Mouse (Mus musculus) hindbrain, embryonic 15.5 days (tissue): ENCODE data around the gene Slc7a5. TPM values are rescaled to one million over a fixed set of nuclear protein-coding genes. Genes with fewer than 3 reads are reported as not detected.

Experiments
- ATAC-seq: fragments of 200-750 bp; cut with Nextera tagmentation; 2 replicates; pipeline ENCODE4 v1.8.0; 2017; ENCODE audit warnings: low read depth, moderate number of reproducible peaks, moderate TSS enrichment; ENCODE audit not compliant: low FRiP score
- H3K27ac ChIP-seq: fragments of 300-500 bp; sonication (generic); replicated peaks from 2 replicates; pipeline ENCODE4 v1.5.1; 2015; ENCODE audit warnings: mild to moderate bottlenecking, inconsistent platforms
- H3K27me3 ChIP-seq: fragments of 300-500 bp; sonication (generic); 2 replicates; pipeline ENCODE4 v1.6.1; 2015; ENCODE audit warnings: control low read depth, inconsistent platforms
- H3K36me3 ChIP-seq: fragments of 300-500 bp; sonication (generic); 2 replicates; pipeline ENCODE4 v1.6.1; 2015; ENCODE audit warnings: control low read depth, inconsistent platforms
- H3K4me1 ChIP-seq: fragments of 300-500 bp; sonication (generic); replicated peaks from 2 replicates; pipeline ENCODE4 v1.6.1; 2015; ENCODE audit warnings: control low read depth, inconsistent platforms
- H3K4me2 ChIP-seq: fragments of 300-500 bp; sonication (generic); 2 replicates; pipeline ENCODE4 v1.6.1; 2015; ENCODE audit warnings: moderate library complexity, mild to moderate bottlenecking, inconsistent platforms
- H3K4me3 ChIP-seq: fragments of 300-500 bp; sonication (generic); 2 replicates; pipeline ENCODE4 v1.5.1; 2015; ENCODE audit warnings: mild to moderate bottlenecking, inconsistent platforms
- H3K9ac ChIP-seq: fragments of 300-500 bp; sonication (generic); 2 replicates; pipeline ENCODE4 v1.6.1; 2015; ENCODE audit warnings: inconsistent platforms
- H3K9me3 ChIP-seq: fragments of 300-500 bp; sonication (generic); 2 replicates; pipeline ENCODE4 v1.6.1; 2016; ENCODE audit warnings: control low read depth, inconsistent platforms
- WGBS: fragments of 180-500 bp; shearing (Covaris S2); methylation state at CpG from one replicate; pipeline ENCODE4 v1.1.7; 2015; 5-methylcytosine and 5-hydroxymethylcytosine counted together
- polyA plus RNA-seq: library from polyadenylated mRNA; unstranded; fragments of >200 nt; fragmentation: Nextera tagmentation; extraction: Ambion mirVana; gene quantifications from 2 replicates; pipeline ENCODE4 v1.2.1, GENCODE M21; 2015

Slc7a5 gene
- polyA plus RNA-seq = 52.9 and 59.2 TPM in 2 replicates

DNA sequence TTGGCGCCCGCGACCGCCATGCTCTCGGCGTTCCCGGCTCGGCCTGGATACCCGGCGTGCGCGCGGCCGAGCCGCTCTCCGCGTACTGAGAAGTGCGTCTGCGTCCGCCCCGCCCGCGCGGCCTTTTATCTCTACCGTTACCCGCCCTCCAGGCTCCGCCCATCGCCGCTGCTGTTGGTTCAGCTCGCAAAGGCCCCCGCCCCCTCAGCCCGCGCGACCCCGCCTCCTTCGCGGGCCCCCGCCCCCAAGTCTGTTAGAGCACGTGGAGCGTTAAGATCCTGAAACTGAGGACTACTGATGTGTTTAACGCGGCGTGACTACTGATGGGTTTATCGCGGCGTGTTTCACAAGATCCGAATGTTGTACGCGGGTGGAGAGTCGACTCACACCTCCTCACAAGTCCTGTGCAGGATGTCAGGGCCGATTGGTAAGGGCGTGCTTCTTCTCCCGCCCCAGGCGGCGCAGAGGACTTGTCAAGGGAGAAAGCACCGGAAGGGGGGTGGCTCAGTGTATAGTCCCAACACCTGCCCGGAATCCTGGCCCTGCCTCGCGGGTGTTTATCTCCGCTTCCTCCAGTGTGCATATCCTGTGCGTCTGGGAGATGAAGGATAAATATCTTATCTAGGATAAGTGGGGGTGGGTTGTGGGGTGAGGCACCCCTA lies at the start of gene Slc7a5:
Slc7a5 (minus strand) TSS at position 108 of the 662 bp plus-strand sequence.
- WGBS = under 1% methylated on average over 48 of the region's 61 CpGs
- Histone ChIP-seq H3K36me3 (no peaks in the 10 kb centered on the region), H3K27me3 (no peaks in the 10 kb centered on the region; the same call in 1 of the 2 replicates), H3K4me2 (peak within 1 kb of the TSS; percentile 99), H3K9me3 (no peaks in the 10 kb centered on the region), H3K27ac (peak within 1 kb of the TSS; percentile 79), H3K4me1 (peaks cover 35% of the 10 kb centered on the region), H3K9ac (peak within 1 kb of the TSS; percentile 74), H3K4me3 (peak within 1 kb of the TSS; percentile 75)
- ATAC-seq = peak; percentile 94

GRCm38 (mm10) chr8:121955825-121956500 lies 48.5 kb upstream of the Slc7a5 start:
- no peak overlapping the region for H3K4me3 ChIP-seq
- H3K36me3 ChIP-seq = no peaks in the 10 kb centered on the region
- peaks cover 29% of the 10 kb centered on the region for H3K4me1 ChIP-seq
- ATAC-seq = no peak
- H3K4me2 ChIP-seq = no peak overlapping the region
- H3K27me3 ChIP-seq = no peaks in the 10 kb centered on the region
- WGBS = 75% methylated on average over 1 of the region's 1 CpGs
- no peak overlapping the region for H3K27ac ChIP-seq
- H3K9me3 ChIP-seq = no peaks in the 10 kb centered on the region
- H3K9ac ChIP-seq = no peak overlapping the region

DNA sequence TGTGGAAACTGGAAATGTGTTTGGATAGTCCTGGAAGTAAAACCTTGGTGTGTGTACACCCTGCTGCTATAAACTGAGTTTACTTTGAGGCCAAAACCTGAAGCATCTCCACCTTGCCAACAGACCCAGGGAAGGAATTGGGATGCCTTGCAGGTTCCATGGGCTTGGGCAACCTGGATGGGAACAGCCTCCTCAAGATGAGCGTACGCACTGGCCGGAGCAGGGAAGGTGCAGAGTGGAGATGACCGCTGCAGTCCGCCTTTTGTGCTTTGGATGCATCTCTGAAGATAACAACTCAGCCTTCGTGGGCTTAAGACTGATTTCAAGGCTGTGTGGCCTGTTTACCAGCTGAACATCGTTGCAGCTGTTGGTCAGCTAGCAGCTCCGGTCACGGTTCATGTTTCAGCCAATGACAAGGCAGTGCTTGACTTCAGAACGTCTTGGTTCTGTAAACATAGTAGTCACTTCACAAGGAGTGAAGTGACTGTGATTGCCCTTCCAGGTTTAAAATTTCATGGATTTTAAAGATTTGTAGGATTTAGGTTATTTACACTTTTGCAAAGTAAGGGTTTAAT lies 47.6 kb upstream of the Slc7a5 start:
- H3K36me3 ChIP-seq = no peaks in the 10 kb centered on the region
- H3K4me3 ChIP-seq = no peak overlapping the region
- H3K27ac ChIP-seq = no peak overlapping the region
- H3K9me3 ChIP-seq = no peaks in the 10 kb centered on the region
- peaks cover 29% of the 10 kb centered on the region for H3K4me1 ChIP-seq
- no peak overlapping the region for H3K4me2 ChIP-seq
- ATAC-seq = no peak
- H3K9ac ChIP-seq = no peak overlapping the region
- 85% methylated on average over 10 of the region's 10 CpGs for WGBS
- no peaks in the 10 kb centered on the region for H3K27me3 ChIP-seq

DNA sequence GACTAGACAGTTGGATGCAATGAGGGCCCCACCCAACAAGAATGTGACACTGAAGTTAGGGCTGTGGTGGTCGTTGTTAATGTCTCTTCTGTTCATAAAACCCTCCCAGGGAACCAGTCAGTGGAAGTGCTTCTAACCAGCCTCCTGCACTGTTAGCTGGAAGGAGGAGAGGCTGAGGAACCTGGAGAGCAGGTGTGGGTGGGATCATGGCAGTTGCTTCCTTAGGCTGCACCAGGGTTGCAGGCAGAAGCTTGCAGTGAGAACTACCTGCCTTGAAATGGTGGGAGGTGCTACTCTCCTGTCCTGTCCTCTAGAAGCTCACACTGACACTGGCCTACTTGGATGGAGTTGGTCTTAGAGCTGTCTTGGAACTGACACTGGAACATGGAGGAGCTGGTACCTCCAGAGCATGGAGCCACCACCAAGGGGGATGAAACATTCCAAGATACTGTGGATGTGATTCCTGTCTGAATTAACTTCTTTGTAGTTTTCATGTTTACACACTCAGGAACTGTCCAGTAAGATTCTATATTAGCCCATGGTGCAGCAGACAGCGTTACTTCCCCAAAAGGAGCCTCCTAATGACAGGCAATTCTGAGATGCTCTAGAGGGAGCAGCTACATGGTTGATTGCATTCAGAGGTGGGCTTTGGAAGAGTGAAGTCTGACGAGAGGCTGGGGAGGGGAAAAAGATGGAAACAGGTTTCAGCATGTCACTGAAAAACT lies 46.5 kb upstream of the Slc7a5 start:
- no peaks in the 10 kb centered on the region for H3K9me3 ChIP-seq
- H3K36me3 ChIP-seq = no peaks in the 10 kb centered on the region
- peaks cover 35% of the 10 kb centered on the region for H3K4me1 ChIP-seq
- no peak overlapping the region for H3K27ac ChIP-seq
- 68% methylated on average over 3 of the region's 3 CpGs for WGBS
- H3K4me2 ChIP-seq = no peak overlapping the region
- ATAC-seq = no peak
- H3K4me3 ChIP-seq = no peak overlapping the region
- no peaks in the 10 kb centered on the region for H3K27me3 ChIP-seq
- no peak overlapping the region for H3K9ac ChIP-seq

DNA sequence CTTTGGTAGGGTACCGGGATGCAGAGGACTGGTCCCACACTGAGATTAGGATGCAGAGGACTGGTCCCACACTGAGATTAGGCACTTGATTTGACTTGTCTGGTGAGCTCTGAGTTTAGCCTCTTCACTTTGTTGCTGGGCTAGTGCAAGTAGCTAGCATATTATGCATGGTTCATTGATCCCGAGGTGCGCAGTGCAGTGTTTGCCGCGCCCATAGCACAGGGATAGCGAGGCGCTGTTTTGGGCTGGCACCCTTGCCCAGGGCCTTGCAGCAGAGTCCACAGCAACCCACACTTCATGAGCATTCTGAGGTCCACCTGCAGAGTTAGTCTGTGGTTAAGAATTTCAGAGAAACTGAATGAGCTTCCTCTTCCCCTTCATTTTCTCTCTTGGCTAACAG lies 45.3 kb upstream of the Slc7a5 start:
- H3K4me1 ChIP-seq = peaks cover 43% of the 10 kb centered on the region
- no peak overlapping the region for H3K4me2 ChIP-seq
- 83% methylated on average over 7 of the region's 7 CpGs for WGBS
- no peaks in the 10 kb centered on the region for H3K36me3 ChIP-seq
- H3K27ac ChIP-seq = no peak overlapping the region
- no peak overlapping the region for H3K4me3 ChIP-seq
- no peaks in the 10 kb centered on the region for H3K9me3 ChIP-seq
- H3K9ac ChIP-seq = no peak overlapping the region
- no peak for ATAC-seq
- H3K27me3 ChIP-seq = no peaks in the 10 kb centered on the region

- no peaks in the 10 kb centered on the region for H3K27me3 ChIP-seq
- H3K4me2 ChIP-seq = peak overlapping the region; percentile 69
- H3K4me1 ChIP-seq = peaks cover 50% of the 10 kb centered on the region
- no peaks in the 10 kb centered on the region for H3K36me3 ChIP-seq
- H3K9ac ChIP-seq = no peak overlapping the region
- no peak for ATAC-seq
- peak overlapping the region; percentile 4; the same call in 1 of the 2 replicates for H3K4me3 ChIP-seq
- H3K9me3 ChIP-seq = no peaks in the 10 kb centered on the region
- no peak overlapping the region for H3K27ac ChIP-seq
Observed at GRCm38 (mm10) chr8:121952122-121952521, 44.6 kb upstream of the Slc7a5 start.

DNA sequence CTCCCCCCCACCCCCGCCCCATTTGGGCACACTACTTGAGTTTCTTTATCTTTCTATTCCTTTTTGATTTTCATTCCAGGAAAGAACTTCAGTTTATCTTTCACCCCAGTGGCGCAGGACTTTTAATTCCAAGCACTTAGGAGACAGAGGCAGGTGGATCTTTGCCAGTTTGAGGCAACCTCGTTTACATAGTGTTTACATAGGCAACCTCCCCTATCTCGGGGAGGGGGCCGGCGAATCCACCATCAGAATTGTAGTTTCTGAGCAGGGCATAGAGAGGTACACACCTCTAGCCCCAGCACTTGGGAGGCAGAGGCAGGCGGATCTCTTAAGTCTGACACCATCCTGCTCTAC lies 44.1 kb upstream of the Slc7a5 start:
- H3K9me3 ChIP-seq = no peaks in the 10 kb centered on the region
- peak overlapping the region; percentile 97; the same call in 1 of the 2 replicates for H3K27ac ChIP-seq
- H3K4me2 ChIP-seq = peak overlapping the region; percentile 69
- H3K4me1 ChIP-seq = peaks cover 53% of the 10 kb centered on the region
- H3K9ac ChIP-seq = peak overlapping the region; percentile 96
- peak overlapping the region; percentile 85 for H3K4me3 ChIP-seq
- WGBS = 34% methylated on average over 7 of the region's 7 CpGs
- no peaks in the 10 kb centered on the region for H3K36me3 ChIP-seq
- no peaks in the 10 kb centered on the region for H3K27me3 ChIP-seq
- ATAC-seq = no peak

DNA sequence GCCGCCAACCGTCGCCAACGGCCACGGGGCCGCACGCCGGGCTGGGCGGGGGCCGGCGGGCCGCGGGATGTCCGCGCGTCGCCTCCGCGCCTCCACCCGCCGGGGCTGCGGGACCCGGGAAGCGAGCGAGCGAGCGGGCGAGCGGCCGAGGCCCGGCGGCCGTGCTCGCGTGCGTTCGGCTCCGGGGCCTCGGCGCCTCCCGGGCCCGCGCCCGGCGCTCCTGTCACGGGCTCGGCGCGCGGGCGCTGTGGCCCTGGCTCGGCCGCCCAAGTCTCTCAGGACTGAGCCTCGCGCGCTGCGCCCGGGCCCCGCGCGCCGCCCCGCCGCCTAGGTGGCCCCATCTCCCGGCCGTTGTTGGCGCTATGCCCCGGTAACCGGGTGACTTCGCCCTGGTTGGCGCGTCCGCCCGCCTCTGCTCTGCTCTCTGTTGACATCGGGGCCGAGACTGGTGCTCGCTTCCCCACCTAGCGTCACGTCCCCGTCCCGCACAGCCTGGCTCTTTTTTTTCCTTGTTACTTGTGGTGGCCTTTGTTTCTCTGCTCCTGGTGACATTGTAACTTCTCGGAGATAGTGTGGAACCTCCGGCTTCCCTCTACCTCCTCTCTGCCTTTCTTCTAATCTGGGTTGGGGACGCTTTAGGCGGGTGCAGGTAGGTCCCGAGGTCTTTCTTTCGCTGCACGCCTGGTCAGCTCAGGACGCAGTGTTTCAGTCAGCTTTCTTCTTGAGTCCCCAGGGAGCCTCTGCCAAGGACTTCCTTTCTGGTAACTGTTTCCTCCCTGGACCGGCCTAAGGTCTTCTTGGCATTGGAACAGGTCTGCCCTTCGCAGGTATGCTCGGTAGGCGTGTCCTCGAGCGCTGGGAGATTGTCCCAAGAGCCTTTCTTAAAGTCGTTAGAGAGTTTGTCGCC lies 43.5 kb upstream of the Slc7a5 start:
- no peaks in the 10 kb centered on the region for H3K9me3 ChIP-seq
- H3K9ac ChIP-seq = peak overlapping the region; percentile 96
- peak overlapping the region; percentile 69 for H3K4me2 ChIP-seq
- peak overlapping the region; percentile 85 for H3K4me3 ChIP-seq
- H3K27me3 ChIP-seq = no peaks in the 10 kb centered on the region
- peaks cover 53% of the 10 kb centered on the region for H3K4me1 ChIP-seq
- 1% methylated on average over 72 of the region's 97 CpGs for WGBS
- H3K36me3 ChIP-seq = no peaks in the 10 kb centered on the region
- H3K27ac ChIP-seq = peak overlapping the region; percentile 97
- ATAC-seq = peak; percentile 6; the same call in 1 of the 2 replicates

GRCm38 (mm10) chr8:121949941-121950748 lies 42.7 kb upstream of the Slc7a5 start:
- peak overlapping the region; percentile 85 for H3K4me3 ChIP-seq
- no peaks in the 10 kb centered on the region for H3K36me3 ChIP-seq
- peaks cover 53% of the 10 kb centered on the region for H3K4me1 ChIP-seq
- peak overlapping the region; percentile 97 for H3K27ac ChIP-seq
- peak; percentile 96 for ATAC-seq
- H3K9me3 ChIP-seq = no peaks in the 10 kb centered on the region
- peak overlapping the region; percentile 96 for H3K9ac ChIP-seq
- H3K4me2 ChIP-seq = peak overlapping the region; percentile 69
- H3K27me3 ChIP-seq = no peaks in the 10 kb centered on the region
- under 1% methylated on average over 55 of the region's 66 CpGs for WGBS

DNA sequence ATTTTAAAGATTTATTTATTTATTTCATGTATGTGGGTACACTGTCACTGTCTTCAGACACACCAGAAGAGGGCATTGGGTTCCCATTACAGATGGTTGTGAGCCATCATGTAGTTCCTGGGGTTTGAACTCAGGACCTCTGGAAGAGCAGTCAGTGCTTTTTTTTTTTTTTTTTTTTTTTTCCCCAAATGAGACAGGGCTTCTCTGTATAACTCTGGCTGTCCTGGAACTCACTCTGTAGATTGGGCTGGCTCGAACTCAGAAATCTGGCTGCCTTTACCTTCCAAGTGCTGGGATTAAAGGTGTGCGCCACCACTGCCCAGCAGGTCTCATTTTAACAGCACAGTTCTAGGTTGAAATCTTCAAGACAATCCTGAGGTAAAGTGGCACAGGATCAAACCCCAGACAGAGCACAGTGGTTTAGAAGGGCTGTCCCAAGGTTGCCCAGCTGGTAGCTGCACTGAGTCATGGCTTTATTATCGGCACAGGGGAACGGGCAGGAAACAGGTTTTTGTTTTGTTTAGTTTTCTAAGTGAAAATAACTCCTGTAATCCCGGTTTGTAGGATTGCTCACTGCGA lies 41.8 kb upstream of the Slc7a5 start, which contains the start of gene Banp:
Banp (plus strand) TSS at position 529 of the 579 bp plus-strand sequence.
- Histone ChIP-seq H3K27me3 (no peaks in the 10 kb centered on the region), H3K27ac (peak within 1 kb of the TSS; percentile 97), H3K9me3 (no peaks in the 10 kb centered on the region), H3K9ac (peak within 1 kb of the TSS; percentile 96), H3K4me2 (peak within 1 kb of the TSS; percentile 75), H3K36me3 (no peaks in the 10 kb centered on the region), H3K4me1 (peaks cover 53% of the 10 kb centered on the region), H3K4me3 (peak within 1 kb of the TSS; percentile 85)
- ATAC-seq = no peak
- WGBS = 68% methylated on average over 6 of the region's 6 CpGs
